Mouse (Mus musculus): Measurements from ENCODE around the gene Kif6.

Kif6 gene

GRCm38 (mm10) chr17:49614577-49615235, at the start of gene Kif6:
Gene Kif6, plus strand, starts transcription at chr17:49615136.
- peak in 1 of 2 experiments; percentile 27 for DNase-seq (ENCODE audit: low spot score in 2 of 2)

- no peak for DNase-seq (ENCODE audit: low spot score in 2 of 2)
Measured at GRCm38 (mm10) chr17:49568717-49569116, 46.2 kb upstream of the Kif6 start.

DNA sequence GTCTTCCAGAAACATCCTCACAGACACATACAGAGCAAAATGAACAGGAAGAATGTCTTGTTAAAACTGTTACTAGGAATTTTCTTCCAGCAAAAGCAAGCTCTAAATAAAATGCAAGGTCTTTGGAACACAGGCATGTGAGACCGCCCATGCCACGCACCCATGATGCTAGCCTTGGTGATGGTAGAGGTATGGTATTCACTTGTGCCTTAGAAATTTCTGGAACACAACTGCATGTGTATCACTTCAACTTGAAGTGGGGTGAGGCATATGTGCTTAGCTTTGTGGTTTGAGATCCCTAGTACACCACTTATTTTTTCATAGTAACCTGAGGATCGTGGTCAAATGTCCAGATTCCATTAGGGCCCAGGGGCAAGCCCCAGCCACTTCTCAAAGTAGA, 37.6 kb upstream of the Kif6 start:
- no peak for DNase-seq (ENCODE audit: low spot score in 2 of 2)

GRCm38 (mm10) chr17:49582471-49582870, 32.5 kb upstream of the Kif6 start:
- DNase-seq (ENCODE audit: low spot score in 2 of 2) = no peak

GRCm38 (mm10) chr17:49590051-49590450, 24.9 kb upstream of the Kif6 start:
- no peak for DNase-seq (ENCODE audit: low spot score in 2 of 2)

- no peak for DNase-seq (ENCODE audit: low spot score in 2 of 2)
Measured at GRCm38 (mm10) chr17:49605397-49605796, 9.5 kb upstream of the Kif6 start.

DNA sequence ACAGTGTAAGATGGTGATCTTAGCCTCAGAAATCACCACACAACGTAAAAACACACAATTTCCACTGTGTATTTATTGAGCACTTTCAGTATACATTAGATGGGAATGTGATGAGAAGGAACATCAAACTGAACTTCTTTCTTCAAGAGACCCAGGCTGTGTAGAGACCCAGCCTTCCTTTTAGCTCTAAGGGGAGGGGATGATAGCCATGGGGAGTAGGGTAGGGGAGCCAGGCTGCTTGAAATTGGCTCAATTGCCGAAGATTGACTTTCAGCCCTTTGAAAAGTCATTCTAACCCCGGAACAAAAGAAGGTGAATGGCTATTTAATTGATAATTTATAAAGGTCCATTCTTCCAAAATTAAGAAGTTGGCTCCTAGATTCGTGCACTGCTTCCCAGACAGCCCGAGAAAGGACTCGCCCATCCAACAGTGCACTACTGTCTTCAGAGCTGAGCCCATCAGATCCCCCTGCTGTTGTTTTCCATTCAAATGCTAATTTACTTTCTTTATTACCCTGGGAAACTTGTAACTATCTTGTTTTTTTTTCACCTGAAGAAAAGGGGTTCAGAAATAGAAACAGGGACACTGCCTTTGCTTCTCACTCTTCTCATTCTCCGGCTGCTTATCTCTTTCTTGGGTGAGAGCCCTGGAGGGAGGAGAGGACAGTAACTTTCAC, 7.4 kb upstream of the Kif6 start:
- no peak for DNase-seq (ENCODE audit: low spot score in 2 of 2)

- no peak for DNase-seq (ENCODE audit: low spot score in 2 of 2)
Measured at GRCm38 (mm10) chr17:49610296-49610695, 4.6 kb upstream of the Kif6 start.

GRCm38 (mm10) chr17:49615241-49615651, 310 bp downstream of the Kif6 start:
- DNase-seq (ENCODE audit: low spot score in 2 of 2) = no peak

DNA sequence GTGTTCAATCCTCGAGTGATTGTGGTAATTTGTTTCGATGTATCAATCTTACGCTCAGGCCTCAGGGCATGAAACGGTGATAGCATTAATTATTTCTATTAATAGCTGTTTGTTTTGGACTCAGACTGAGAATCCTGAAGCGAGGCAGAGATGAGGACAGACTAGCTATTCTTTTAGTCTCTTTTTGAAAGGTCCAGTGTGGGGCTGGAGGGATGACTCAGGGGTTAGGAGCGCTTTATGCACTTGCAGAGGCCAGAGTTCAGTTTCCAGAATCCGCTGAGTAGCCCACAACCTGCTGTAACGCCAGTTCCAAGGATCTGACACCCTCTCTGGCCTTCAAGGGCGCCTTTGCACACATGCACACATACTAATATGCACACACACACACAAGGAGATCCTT, 9.6 kb downstream of the Kif6 start:
- no peak for DNase-seq (ENCODE audit: low spot score in 2 of 2)

- no peak for DNase-seq (ENCODE audit: low spot score in 2 of 2)
Measured at GRCm38 (mm10) chr17:49627011-49627794, 12.3 kb downstream of the Kif6 start.

DNA sequence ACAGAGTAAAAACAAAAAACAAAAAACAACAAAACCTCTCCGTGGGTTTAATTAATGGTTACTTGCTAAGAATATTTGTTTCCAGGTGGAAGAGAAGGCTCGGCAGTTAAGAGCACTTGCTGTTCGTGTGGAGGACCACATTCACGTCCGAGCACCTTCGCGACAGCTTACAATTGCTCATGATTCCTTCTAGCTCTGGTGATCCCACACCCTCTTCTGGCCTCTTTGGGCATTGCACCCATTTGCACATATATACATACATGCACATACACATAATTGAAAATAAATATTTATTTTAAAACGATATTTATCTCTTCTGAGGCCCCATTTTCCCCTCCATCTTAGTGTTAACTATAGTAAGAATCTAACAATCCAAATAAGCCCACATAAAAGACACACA, 13.9 kb downstream of the Kif6 start:
- no peak for DNase-seq (ENCODE audit: low spot score in 2 of 2)

DNA sequence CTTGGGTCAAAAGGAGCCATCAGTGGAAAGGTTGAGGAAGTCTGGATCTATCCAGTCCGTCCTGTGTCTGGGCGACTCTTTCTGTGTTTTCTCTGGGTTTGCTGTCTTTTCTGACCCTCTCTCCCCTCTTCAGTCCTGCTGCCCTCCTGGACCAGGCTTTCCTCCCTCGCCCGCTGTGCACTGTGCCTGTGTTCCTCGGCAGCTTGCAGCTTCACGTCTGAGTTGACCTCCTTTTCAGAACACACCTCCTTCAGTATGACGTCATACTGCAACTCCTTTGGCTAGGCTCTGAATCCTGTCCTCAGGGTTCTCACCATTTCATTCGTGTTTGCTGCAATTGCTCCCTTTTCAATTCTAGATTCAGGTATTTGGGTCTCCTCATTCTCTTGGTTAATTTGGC, 18.1 kb downstream of the Kif6 start:
- DNase-seq (ENCODE audit: low spot score in 2 of 2) = no peak

DNA sequence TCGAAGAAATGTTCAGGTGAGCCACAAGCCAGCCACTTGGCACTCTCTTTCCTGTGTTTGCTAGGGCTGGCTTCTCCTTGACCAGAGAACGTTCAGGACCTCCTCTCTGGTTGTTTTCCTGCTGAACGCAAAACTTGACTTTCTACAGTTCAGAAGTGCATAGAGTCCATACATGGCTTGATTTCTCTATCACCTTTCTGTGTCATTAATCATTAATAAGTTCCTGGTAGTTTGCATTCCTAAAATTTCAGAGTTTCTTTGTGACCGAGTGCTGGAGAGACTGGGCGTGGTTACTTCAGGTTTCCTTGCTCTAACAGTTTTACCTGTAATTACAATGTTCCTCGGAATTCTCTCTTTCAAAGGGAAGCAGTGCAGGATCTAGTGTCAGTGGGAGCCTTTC, 27.0 kb downstream of the Kif6 start:
- DNase-seq (ENCODE audit: low spot score in 2 of 2) = no peak

DNA sequence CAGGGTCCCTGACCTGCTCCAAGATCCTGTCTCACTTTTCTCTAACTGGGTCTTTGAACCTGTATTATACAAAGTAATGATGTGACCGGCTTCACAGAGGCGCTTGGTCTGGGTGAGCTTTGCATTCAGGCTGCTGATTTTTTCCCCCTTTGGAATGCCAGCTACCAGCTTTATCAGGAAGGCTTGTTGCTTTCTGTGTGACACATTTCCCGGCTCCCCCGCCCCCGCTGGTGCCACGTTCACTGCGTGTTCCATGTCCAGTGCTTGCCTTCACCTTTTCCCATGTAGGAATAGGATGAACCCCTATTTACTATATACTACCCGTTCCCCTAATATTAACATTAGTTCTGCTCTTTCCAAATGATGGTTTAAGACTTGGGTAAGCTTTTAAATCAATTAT, 27.4 kb downstream of the Kif6 start:
- DNase-seq (ENCODE audit: low spot score in 2 of 2) = no peak

DNA sequence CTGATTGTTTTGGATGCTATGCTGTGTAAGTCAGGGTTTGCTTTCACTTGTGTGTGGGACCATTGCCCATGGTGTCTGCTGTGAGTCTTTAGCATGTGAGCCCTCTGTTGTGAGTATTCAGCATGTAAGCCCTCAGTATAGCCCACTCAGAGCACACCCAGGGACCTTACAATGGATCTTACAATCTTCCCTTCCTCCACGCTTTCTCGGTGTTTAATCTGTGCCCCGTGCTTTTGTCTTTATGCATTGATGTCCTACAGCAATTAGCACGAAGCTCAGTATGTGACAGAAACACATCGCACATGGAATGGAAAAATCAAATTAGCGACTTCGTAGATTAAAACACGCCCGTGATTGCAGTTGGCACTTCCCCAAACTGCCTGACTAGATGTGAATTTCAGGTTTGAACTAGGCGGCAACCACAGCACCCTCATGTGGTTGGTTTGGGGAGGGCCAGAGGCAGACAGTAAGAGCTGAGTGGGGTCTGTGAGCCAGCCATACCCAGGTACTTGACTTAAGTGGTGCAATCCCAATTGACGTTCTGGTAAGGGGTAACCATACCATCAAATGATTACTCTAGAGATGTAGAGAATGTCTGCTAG, 28.1 kb downstream of the Kif6 start:
- DNase-seq (ENCODE audit: low spot score in 2 of 2) = no peak

DNA sequence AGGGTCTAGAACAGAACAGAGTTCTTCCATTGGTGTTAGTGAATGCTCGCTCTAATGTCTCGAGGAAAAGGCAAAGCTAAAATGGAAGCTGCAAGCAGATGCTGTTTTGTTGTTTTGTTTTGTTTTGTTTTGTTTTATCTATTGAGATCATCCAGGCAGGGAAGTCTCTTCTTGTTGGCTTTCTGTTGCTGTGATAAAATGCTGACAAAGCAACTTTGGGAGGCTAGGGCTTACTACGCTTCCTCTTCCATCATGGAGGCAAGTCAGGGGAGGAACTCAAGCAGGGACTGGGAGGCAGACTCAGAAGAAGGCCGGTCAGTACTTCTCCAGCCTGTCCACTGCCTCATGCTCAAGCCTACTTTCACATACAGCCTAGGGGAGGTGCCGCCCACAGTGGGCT, 31.3 kb downstream of the Kif6 start:
- no peak for DNase-seq (ENCODE audit: low spot score in 2 of 2)

DNA sequence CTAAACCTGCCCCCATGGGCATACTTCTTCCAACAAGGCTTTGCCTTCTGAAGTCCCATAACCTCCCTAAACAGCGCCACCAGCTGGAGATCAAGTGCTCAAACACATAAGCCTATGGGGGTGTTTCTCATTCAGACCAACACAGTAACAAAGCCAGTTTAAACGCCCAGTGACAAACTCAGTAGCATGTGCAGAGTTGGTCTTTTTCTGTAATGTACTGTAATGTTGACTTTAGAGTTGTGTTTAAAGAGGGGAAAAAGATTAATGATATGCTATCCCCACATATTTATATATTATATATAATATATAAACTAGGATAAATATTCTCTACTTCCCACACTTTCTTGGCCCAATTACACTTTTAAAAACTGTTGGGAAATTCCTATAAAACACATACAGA, 34.0 kb downstream of the Kif6 start:
- DNase-seq (ENCODE audit: low spot score in 2 of 2) = no peak

DNA sequence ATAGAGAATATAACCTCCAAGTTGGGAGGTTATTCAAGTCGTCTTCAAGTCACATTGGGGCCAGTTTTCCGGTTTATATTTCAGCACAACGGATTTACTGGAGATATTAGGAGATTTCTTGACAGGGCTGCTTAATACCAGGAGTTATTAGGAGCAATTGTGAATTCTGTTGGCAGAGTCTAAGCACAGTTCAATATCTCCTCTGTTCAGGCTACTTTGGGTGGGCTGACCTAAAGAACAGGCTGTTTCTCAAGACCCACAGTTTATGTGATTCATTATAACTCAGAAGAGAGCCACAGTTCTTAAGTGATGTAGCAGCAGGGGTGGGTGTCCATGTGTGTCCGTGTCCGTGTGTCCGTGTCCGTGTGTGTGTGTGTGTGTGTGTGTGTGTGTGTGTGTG, 34.5 kb downstream of the Kif6 start:
- DNase-seq (ENCODE audit: low spot score in 2 of 2) = no peak

DNA sequence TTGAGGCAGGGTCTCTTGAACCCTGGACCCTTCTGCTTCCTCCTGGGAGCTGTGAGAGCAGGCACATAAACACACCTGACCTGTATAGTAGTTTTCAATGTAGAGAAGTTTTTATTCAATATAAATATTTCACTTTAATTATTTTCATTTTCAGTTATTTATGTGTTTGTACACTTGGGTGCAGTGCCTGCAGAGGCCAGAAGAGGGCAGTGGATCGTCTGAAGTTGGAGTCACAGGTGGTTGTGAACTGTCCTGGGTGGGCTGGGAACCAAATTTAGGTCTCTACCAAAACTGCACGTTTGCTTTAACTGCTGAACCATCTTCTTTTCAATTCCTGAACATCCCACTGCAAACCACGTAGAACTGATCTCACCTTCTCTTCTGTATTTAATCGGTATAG, 35.4 kb downstream of the Kif6 start:
- no peak for DNase-seq (ENCODE audit: low spot score in 2 of 2)

DNA sequence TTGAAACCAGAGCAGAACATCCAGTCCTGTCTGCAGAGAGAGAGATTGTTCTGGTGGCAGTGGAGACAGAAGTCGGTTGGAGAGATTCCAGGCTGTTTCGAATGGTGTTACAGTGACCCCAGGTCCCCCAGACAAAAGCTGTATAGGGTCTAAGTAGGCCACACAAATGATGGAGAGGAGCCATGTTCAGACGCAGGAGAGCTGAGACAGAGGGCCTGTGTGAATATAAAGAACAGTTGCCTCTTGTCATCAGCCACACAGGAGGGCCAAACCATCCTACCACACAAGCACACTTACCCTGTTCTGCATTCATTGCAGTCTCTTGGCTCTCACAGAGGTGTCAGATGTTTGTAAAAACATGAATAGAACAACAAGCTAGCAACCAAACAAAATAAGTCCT, 37.4 kb downstream of the Kif6 start:
- DNase-seq (ENCODE audit: low spot score in 2 of 2) = no peak

GRCm38 (mm10) chr17:49652800-49653199, 37.9 kb downstream of the Kif6 start:
- no peak for DNase-seq (ENCODE audit: low spot score in 2 of 2)

GRCm38 (mm10) chr17:49661626-49662025, 46.7 kb downstream of the Kif6 start:
- DNase-seq (ENCODE audit: low spot score in 2 of 2) = no peak

Measured in spleen, postnatal 36 days (tissue).